Mouse (Mus musculus): ENCODE measurements at regions not wholly inside any gene's neighbourhood (a gene's known extent, or its start where the extent isn't known, plus 50 kb on each side); places are given as distances from the start of the nearest gene placed in this dataset.
"Not testable (repeated sequence)": the region's sequence is repeated elsewhere in the genome, so short reads cannot be mapped to it uniquely, and the experiment has no call there.

- no peak for DNase-seq
These were observed 527.4 kb upstream of the Gm5150 start for GRCm38 (mm10) chr3:16533643-16534042.

DNA sequence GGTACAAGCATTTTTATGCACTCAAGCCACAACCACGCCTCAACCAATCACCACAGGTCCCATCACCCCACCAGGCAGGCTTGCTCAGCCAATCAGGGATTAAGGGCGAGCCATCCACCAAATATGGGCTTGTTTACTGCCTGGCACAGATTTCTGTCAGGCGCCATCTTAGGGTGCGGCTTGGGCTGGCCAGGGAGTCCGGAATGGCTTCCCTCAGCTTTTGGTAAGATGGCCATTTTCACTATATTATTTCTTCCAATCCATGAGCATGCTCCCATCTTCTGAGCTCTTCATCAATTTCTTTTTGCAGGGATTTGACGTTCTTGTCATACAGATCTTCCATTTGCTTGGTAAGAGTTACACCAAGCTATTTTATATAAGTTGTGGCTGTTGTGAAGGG lies 521.3 kb upstream of the Gm5150 start:
- DNase-seq, result not testable (repeated sequence)

DNA sequence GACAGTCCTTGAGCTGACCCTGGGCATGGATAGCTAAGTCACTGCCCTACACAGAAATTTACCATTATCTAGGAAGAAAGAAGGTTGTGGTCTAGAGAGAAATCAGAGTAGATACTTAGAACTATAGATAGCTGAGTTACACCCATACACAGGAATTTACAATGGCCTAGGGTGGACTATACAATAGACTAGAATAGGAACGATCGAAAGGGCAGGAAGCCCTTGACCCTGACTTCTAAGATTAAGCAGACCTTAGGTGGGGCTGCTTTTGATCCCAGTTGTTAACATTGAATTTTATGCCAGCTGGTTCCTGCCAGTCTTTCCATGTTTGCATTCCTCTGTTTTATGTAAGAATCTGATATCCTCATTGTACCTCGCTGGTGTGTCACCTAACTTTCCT lies 482.2 kb upstream of the Gm5150 start:
- DNase-seq, result not testable (repeated sequence)

GRCm38 (mm10) chr3:16482750-16483149 lies 476.5 kb upstream of the Gm5150 start:
- DNase-seq, result no peak

- DNase-seq, result no peak
These were observed 465.1 kb upstream of the Gm5150 start for GRCm38 (mm10) chr3:16471360-16471759.

GRCm38 (mm10) chr3:16466388-16466787 lies 460.2 kb upstream of the Gm5150 start:
- DNase-seq, result peak; percentile 76

GRCm38 (mm10) chr3:16465357-16465756 lies 459.1 kb upstream of the Gm5150 start:
- no peak for DNase-seq

- no peak for DNase-seq
These were observed 458.1 kb upstream of the Gm5150 start for GRCm38 (mm10) chr3:16464301-16464700.

- no peak for DNase-seq
These were observed 426.8 kb upstream of the Gm5150 start for GRCm38 (mm10) chr3:16433033-16433432.

DNA sequence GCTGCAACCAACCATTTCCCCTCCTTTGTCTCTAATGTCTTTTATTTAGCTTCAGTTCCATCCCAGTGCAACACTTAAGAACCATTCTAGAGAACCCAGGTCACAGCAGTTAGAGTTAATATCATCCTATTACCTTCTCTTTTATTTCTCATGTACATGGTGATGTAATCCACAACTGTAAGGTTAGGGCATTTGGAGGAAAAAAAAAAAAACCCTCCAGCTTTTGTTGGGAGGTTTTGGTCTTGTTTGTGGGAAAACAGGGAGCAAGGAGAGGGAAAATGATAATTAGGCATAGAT lies 425.5 kb upstream of the Gm5150 start:
- DNase-seq, result no peak

- DNase-seq, result no peak
These were observed 425.0 kb upstream of the Gm5150 start for GRCm38 (mm10) chr3:16431082-16431818.
